Mouse (Mus musculus): ENCODE results near the gene Fmo3. TPM values are rescaled to one million over a fixed set of nuclear protein-coding genes. Genes with fewer than 3 reads are reported as not detected.

Gene Fmo3
- total RNA-seq, 2 experiments from 2014 or later, result not detected

- ATAC-seq (replicated peaks; ENCODE audit: poor library complexity, severe bottlenecking), result no peak
Observed at GRCm38 (mm10) chr1:162931880-162932279, 52.4 kb downstream of the Fmo3 start.

GRCm38 (mm10) chr1:162931310-162931875 lies 52.9 kb downstream of the Fmo3 start:
- ATAC-seq (replicated peaks; ENCODE audit: poor library complexity, severe bottlenecking), result no peak

GRCm38 (mm10) chr1:162930631-162931030 lies 53.7 kb downstream of the Fmo3 start:
- no peak for ATAC-seq (replicated peaks; ENCODE audit: poor library complexity, severe bottlenecking)

GRCm38 (mm10) chr1:162929146-162929545 lies 55.2 kb downstream of the Fmo3 start:
- ATAC-seq (replicated peaks; ENCODE audit: poor library complexity, severe bottlenecking), result no peak

GRCm38 (mm10) chr1:162925121-162925520 lies 59.2 kb downstream of the Fmo3 start:
- ATAC-seq (replicated peaks; ENCODE audit: poor library complexity, severe bottlenecking), result no peak

- no peak for ATAC-seq (replicated peaks; ENCODE audit: poor library complexity, severe bottlenecking)
Observed at GRCm38 (mm10) chr1:162916661-162917060, 67.7 kb downstream of the Fmo3 start.

GRCm38 (mm10) chr1:162914932-162915556 lies 69.3 kb downstream of the Fmo3 start:
- no peak for ATAC-seq (replicated peaks; ENCODE audit: poor library complexity, severe bottlenecking)

GRCm38 (mm10) chr1:162912085-162912484 lies 72.2 kb downstream of the Fmo3 start:
- no peak for ATAC-seq (replicated peaks; ENCODE audit: poor library complexity, severe bottlenecking)

Other genes starting within 250 kb of the Fmo3 start
- 226 and 227 TPM in 2 replicates for gene Prrc2c, start 244.0 kb downstream of the Fmo3 start, total RNA-seq (2014; fragmentation: Nextera tagmentation)
- gene Prrc2c, start 244.0 kb downstream of the Fmo3 start, total RNA-seq (2017), result 132 and 152 TPM in 2 replicates
- gene Fmo4, start 170.6 kb downstream of the Fmo3 start, total RNA-seq (2014; fragmentation: Nextera tagmentation), result not detected in 2 replicates
- gene Fmo4, start 170.6 kb downstream of the Fmo3 start, total RNA-seq (2017), result not detected in 2 replicates
- gene Fmo1, start 117.9 kb downstream of the Fmo3 start, total RNA-seq (2014; fragmentation: Nextera tagmentation), result not detected in 2 replicates
- 0.10 TPM in 1 of 2 replicates, not detected in the other for gene Fmo1, start 117.9 kb downstream of the Fmo3 start, total RNA-seq (2017)
- not detected in 2 replicates for gene Fmo2, start 85.8 kb downstream of the Fmo3 start, total RNA-seq (2014; fragmentation: Nextera tagmentation)
- gene Fmo2, start 85.8 kb downstream of the Fmo3 start, total RNA-seq (2017), result not detected in 2 replicates
- gene Fmo6, start 47.0 kb downstream of the Fmo3 start, total RNA-seq (2014; fragmentation: Nextera tagmentation), result not detected in 2 replicates
- gene Fmo6, start 47.0 kb downstream of the Fmo3 start, total RNA-seq (2017), result not detected in 2 replicates
- not detected in 2 replicates for gene Mroh9, start 101.1 kb upstream of the Fmo3 start, total RNA-seq (2014; fragmentation: Nextera tagmentation)
- not detected in 2 replicates for gene Mroh9, start 101.1 kb upstream of the Fmo3 start, total RNA-seq (2017)